Mouse (Mus musculus) lung, postnatal 0 days (tissue): Measurements from ENCODE around the gene Shisal2b. TPM values are rescaled to one million over a fixed set of nuclear protein-coding genes. Genes with fewer than 3 reads are reported as not detected.

ENCODE experiments used
- ATAC-seq: fragments of 200-750 bp; cut with Nextera tagmentation; 2 replicates; pipeline ENCODE4 v1.8.0; 2017; ENCODE audit warnings: moderate library complexity
- DNase-seq: peaks from one replicate; pipeline ENCODE4 v3.0.0-alpha.2; 2016; ENCODE audit warnings: low spot score
- H3K27ac ChIP-seq: fragments of 300-500 bp; sonication (generic); 2 replicates; pipeline ENCODE4 v1.5.1; 2014; ENCODE audit warnings: antibody characterized with exemption, mild to moderate bottlenecking, low read length, mixed read lengths
- H3K27me3 ChIP-seq: fragments of 300-500 bp; sonication (generic); replicated peaks from 2 replicates; pipeline ENCODE4 v1.6.1; 2014; ENCODE audit warnings: low read length, mixed read lengths; ENCODE audit not compliant: insufficient read depth
- H3K36me3 ChIP-seq: fragments of 300-500 bp; sonication (generic); 2 replicates; pipeline ENCODE4 v1.6.1; 2014; ENCODE audit warnings: low read length, mixed read lengths; ENCODE audit not compliant: insufficient read depth
- H3K4me1 ChIP-seq: fragments of 300-500 bp; sonication (generic); 2 replicates; pipeline ENCODE4 v1.6.1; 2014; ENCODE audit warnings: antibody characterized with exemption, low read depth, low read length, mixed read lengths; ENCODE audit not compliant: insufficient read depth
- H3K4me2 ChIP-seq: fragments of 300-500 bp; sonication (generic); replicated peaks from 2 replicates; pipeline ENCODE4 v1.6.1; 2014; ENCODE audit warnings: low read depth, mild to moderate bottlenecking, low read length, moderate library complexity, mixed read lengths
- H3K4me3 ChIP-seq: fragments of 300-500 bp; sonication (generic); 2 replicates; pipeline ENCODE4 v1.5.1; 2014; ENCODE audit warnings: low read depth, low read length
- H3K9ac ChIP-seq: fragments of 300-500 bp; sonication (generic); replicated peaks from 2 replicates; pipeline ENCODE4 v1.6.1; 2014; ENCODE audit warnings: low read depth, mild to moderate bottlenecking
- H3K9me3 ChIP-seq: fragments of 300-500 bp; sonication (generic); 2 replicates; pipeline ENCODE4 v1.6.1; 2016; ENCODE audit warnings: low read length, mixed read lengths
- CTCF ChIP-seq: IDR thresholded peaks from 2 replicates; pipeline ENCODE4 v1.5.1; 2016; ENCODE audit warnings: antibody characterized with exemption, mild to moderate bottlenecking
- EP300 ChIP-seq: IDR thresholded peaks from 2 replicates; pipeline ENCODE4 v1.6.1; 2016; ENCODE audit warnings: antibody characterized with exemption, mild to moderate bottlenecking, control low read depth
- WGBS: fragments of 180-500 bp; shearing (Covaris S2); extraction: QIAGEN DNeasy Blood & Tissue Kit; methylation state at CpG from one replicate; pipeline ENCODE4 v1.1.7; 2014; 5-methylcytosine and 5-hydroxymethylcytosine counted together
- polyA plus RNA-seq: library from polyadenylated mRNA; unstranded; fragments of >200 nt; fragmentation: Nextera tagmentation; extraction: Ambion mirVana; gene quantifications from 2 replicates; pipeline ENCODE4 v1.2.1, GENCODE M21; 2015

Gene Shisal2b
- polyA plus RNA-seq, 1 experiment from 2014 or later, result not detected

- Histone ChIP-seq H3K4me2 (no peak overlapping the region), H3K4me3 (no peak overlapping the region), H3K9me3 (no peaks in the 10 kb centered on the region), H3K27me3 (no peaks in the 10 kb centered on the region), H3K27ac (no peak overlapping the region), H3K9ac (no peak overlapping the region), H3K4me1 (no peaks in the 10 kb centered on the region; the same call in 1 of the 2 replicates), H3K36me3 (no peaks in the 10 kb centered on the region)
- 98% methylated on average over 1 of the region's 1 CpGs for WGBS
- DNase-seq, result no peak
- no peak for ATAC-seq
- TF ChIP-seq EP300, result no peak
- TF ChIP-seq CTCF, result no peak
These were observed 41.8 kb downstream of the Shisal2b start for GRCm38 (mm10) chr13:104821908-104822307.

- Histone ChIP-seq H3K36me3 (no peaks in the 10 kb centered on the region), H3K27ac (no peak overlapping the region), H3K27me3 (no peaks in the 10 kb centered on the region), H3K9me3 (no peaks in the 10 kb centered on the region), H3K4me1 (no peaks in the 10 kb centered on the region; the same call in 1 of the 2 replicates), H3K9ac (no peak overlapping the region), H3K4me2 (no peak overlapping the region), H3K4me3 (no peak overlapping the region)
- TF ChIP-seq CTCF (no peak), EP300 (no peak)
- no peak for DNase-seq
- no peak for ATAC-seq
These were observed 42.5 kb downstream of the Shisal2b start for GRCm38 (mm10) chr13:104821192-104821591.

GRCm38 (mm10) chr13:104817696-104818095 is 46.0 kb downstream of the Shisal2b start:
- no peak for TF ChIP-seq EP300
- no peak for TF ChIP-seq CTCF
- Histone ChIP-seq H3K4me2 (peak overlapping the region; percentile 72), H3K36me3 (no peaks in the 10 kb centered on the region), H3K27ac (no peak overlapping the region), H3K27me3 (no peaks in the 10 kb centered on the region), H3K9ac (peak overlapping the region; percentile 95), H3K9me3 (no peaks in the 10 kb centered on the region), H3K4me3 (peak overlapping the region; percentile 78), H3K4me1 (no peaks in the 10 kb centered on the region; the same call in 1 of the 2 replicates)
- WGBS, result 37% methylated on average over 12 of the region's 12 CpGs
- DNase-seq (no peak), ATAC-seq (no peak)

GRCm38 (mm10) chr13:104816635-104817571 is 46.8 kb downstream of the Shisal2b start, which contains the start of gene Cwc27:
Cwc27 (minus strand) TSS chr13:104817142.
- Histone ChIP-seq H3K9ac (peak within 1 kb of the TSS; percentile 95), H3K9me3 (no peaks in the 10 kb centered on the region), H3K36me3 (no peaks in the 10 kb centered on the region), H3K4me1 (no peaks in the 10 kb centered on the region; the same call in 1 of the 2 replicates), H3K27me3 (no peaks in the 10 kb centered on the region), H3K4me2 (peak within 1 kb of the TSS; percentile 72), H3K4me3 (peak within 1 kb of the TSS; percentile 78), H3K27ac (peak within 1 kb of the TSS; percentile 79)
- WGBS, result under 1% methylated on average over 50 of the region's 50 CpGs
- ATAC-seq, result peak; percentile 93
- no peak for TF ChIP-seq EP300
- TF ChIP-seq CTCF, result no peak
- DNase-seq, result peak; percentile 86

- WGBS, result 7% methylated on average over 8 of the region's 8 CpGs
- Histone ChIP-seq H3K4me2 (peak overlapping the region; percentile 72), H3K36me3 (no peaks in the 10 kb centered on the region), H3K4me1 (no peaks in the 10 kb centered on the region; the same call in 1 of the 2 replicates), H3K9me3 (no peaks in the 10 kb centered on the region), H3K9ac (peak overlapping the region; percentile 95), H3K4me3 (peak overlapping the region; percentile 78), H3K27ac (peak overlapping the region; percentile 79), H3K27me3 (no peaks in the 10 kb centered on the region)
- ATAC-seq (no peak; the same call in 1 of the 2 replicates), DNase-seq (peak; percentile 67)
- TF ChIP-seq CTCF (peak; percentile 34), EP300 (no peak)
These were observed 47.4 kb downstream of the Shisal2b start for GRCm38 (mm10) chr13:104816270-104816634.

- H3K4me1 ChIP-seq, result no peaks in the 10 kb centered on the region
- no peak overlapping the region for H3K27ac ChIP-seq
- peak; percentile 70 for DNase-seq
- WGBS, result 54% methylated on average over 3 of the region's 3 CpGs
- H3K27me3 ChIP-seq, result no peaks in the 10 kb centered on the region
- TF ChIP-seq EP300 (no peak), CTCF (peak; percentile 72)
- no peak overlapping the region for H3K9ac ChIP-seq
- no peak overlapping the region for H3K4me2 ChIP-seq
- peaks cover 9% of the 10 kb centered on the region for H3K36me3 ChIP-seq
- no peak for ATAC-seq
- H3K9me3 ChIP-seq, result no peaks in the 10 kb centered on the region
- no peak overlapping the region for H3K4me3 ChIP-seq
These were observed 58.0 kb downstream of the Shisal2b start for GRCm38 (mm10) chr13:104805681-104806080.
